Mouse (Mus musculus) brain, adult 2 months (tissue): ENCODE data around the gene Cldn7.

Experiments used
- DNase-seq: peaks from one replicate; pipeline ENCODE4 v3.0.0; 2011; ENCODE audit warnings: low read depth, low spot score

Cldn7 gene

DNA sequence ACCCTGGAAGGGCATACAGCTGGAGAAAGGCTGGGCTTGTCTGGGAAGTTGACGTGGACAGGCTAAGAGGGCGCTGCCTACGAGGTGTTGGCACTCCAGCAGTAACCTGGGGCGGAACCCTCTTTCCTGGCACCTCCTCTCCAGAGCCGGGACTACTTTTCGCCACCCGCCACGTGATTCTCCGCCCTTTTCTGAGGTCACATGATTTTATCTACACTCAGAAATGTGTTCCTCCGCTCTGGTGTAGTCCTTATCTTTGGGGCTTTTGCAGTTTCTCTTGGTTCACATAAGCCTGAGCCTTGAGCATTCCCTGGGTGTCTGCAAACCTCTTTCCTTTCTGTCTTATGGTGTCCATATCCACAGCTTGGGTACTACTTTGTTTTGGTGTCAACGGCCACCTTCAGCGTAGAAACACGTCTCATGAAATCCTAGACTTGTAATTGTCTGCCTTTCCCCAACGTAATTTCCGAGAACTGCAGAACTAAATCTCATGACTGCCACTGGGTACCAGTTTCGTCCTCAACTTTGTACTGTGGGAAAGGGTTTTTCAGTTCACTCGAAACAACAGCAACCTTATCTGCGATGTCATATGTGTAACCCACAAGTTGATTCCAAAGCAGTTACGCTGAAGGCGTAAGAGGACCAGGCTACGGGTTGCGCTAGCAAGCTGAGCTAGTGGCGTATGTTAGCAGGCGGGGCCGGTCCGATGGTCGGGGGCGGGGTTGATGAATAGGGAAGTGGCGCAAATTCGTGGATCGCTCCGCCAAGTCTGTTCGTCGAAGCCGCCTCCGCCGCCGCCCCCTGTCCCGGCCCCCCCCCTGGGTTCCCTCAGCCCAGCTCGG is 26.5 kb downstream of the Cldn7 start, which contains the start of gene Gabarap:
Gene Gabarap (plus strand): TSS at position 294 of the 842 bp plus-strand sequence.
- DNase-seq, result peak; percentile 99

GRCm38 (mm10) chr11:69991711-69992110 is 27.1 kb downstream of the Cldn7 start:
- no peak for DNase-seq

GRCm38 (mm10) chr11:69992396-69992795 is 27.8 kb downstream of the Cldn7 start:
- no peak for DNase-seq

DNA sequence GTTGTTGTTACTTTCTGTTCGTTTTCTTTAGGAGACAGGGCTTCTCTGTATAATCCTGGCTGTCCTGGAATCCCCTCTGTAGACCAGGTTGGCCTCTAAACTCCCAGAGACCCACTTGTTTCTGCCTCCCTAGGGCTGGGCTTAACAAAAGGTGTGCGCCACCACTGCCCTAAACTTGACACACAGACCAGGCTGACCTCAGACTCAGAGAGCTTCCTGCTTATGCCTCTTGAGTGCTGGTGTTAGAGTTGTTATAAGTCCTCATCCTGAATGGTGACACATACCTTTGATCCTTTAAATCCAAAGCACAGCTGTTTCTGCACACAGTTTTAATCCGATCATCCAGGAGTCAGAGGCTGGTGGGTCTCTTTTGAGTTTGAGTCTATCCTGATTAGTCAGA is 28.4 kb downstream of the Cldn7 start:
- no peak for DNase-seq

DNA sequence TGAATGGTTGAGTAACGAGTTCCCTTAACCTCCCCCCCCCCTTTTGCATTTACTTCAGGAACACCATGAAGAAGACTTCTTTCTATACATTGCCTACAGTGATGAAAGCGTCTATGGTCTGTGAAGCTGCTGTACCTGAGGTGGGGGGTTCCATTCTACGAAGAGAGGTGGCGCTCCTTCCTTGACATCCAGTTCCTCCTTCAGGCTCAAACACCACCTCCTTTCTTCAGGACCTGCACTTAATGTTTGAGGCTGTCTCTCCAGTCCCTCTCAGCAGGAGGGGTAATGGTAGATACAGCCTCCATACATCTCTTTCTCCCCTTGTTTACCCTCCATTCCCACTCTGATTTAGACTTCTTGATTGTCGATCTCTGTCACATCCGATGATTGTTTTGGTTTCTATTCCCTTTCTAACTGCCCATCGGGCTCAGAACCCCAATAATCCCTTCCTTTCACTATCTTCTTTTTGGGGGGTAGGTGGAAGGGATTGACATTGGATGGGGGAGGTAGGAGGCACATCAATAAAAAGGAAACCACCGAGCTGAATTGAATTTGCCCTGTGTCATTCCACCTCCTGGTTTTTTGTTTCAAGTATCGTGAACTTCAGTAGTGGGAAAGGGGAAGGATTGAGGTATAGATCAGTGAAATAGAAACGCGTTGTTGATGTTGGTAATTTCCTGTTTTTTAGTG is 30.0 kb downstream of the Cldn7 start:
- no peak for DNase-seq

- DNase-seq, result peak; percentile 100
These were observed 30.9 kb downstream of the Cldn7 start, which contains the start of gene Phf23 for GRCm38 (mm10) chr11:69995391-69995960. Phf23 (plus strand) TSS chr11:69995777.

DNA sequence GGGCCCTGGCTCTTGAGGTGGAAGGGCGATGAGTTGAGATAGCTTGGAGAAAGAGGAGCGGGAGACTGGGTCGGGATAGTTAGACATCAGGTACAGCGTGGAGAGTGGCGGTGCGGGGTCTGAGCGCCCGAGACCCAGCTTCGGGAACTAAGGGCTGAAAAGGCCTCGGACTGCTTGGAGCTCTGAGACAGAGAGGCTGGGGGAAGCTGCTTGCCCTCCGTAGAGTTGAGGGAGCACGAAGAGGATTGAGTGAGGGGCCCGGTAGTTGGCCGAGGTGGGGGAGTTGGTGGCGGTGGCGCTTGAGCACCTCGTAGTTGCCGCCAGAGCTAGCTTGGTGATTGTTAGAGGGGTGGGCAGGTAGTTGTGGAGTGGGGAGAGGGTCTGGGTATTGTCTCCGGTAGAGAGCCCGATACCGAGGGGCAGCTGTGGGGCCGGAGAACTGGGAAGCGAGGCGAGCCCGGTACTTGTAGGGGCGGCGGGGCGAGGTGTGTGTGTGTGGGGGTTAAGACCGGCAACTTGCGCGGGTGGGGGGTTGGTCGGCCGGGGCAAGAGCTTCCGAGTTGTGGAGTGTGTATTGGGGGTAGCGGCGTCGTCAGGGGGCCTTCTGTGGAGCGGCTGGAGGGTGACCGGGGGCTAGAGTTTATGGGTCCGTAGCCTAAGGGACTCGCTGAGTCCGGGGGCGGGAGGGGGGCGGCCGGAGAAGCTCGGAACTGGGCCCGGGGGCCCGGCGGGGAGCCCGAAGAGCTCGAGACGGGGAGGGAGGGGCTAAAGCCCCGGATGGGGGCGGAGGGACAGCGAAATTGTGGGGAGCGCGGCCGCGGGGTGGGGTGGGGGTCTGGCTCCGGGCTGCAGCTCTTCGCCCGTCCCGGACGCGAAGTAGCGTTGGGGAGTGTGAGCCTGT is 31.8 kb downstream of the Cldn7 start:
- no peak for DNase-seq

DNA sequence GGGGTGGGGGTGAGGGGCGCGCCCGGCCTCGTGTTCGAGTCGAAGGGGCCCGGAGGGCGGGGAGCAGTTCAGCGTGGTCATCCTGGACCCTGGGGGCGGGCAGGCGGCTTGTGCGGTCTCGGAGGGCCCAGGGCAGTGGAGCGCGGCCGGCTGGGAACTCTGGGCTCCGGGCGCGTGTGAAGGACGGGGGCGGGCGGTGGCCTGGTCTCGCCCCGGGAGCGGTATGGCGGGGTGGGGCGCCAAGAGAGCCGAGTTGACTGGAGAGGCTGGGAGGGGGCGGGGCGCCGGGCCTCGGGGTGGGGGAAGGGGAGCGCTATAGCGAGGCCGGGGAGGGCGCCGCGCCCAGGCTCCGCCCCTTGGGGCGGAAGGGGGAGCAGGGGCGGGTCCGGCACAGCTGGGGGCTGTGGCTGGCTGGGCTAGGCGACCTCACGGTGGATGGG is 32.5 kb downstream of the Cldn7 start:
- peak; percentile 79 for DNase-seq

GRCm38 (mm10) chr11:69998567-69999491 is 34.2 kb downstream of the Cldn7 start:
- DNase-seq, result no peak

GRCm38 (mm10) chr11:69999666-70000065 is 35.1 kb downstream of the Cldn7 start:
- DNase-seq, result no peak

GRCm38 (mm10) chr11:70000396-70000898 is 35.9 kb downstream of the Cldn7 start, which contains the start of gene Dvl2:
Dvl2 (plus strand) TSS chr11:70000595.
- peak; percentile 99 for DNase-seq

DNA sequence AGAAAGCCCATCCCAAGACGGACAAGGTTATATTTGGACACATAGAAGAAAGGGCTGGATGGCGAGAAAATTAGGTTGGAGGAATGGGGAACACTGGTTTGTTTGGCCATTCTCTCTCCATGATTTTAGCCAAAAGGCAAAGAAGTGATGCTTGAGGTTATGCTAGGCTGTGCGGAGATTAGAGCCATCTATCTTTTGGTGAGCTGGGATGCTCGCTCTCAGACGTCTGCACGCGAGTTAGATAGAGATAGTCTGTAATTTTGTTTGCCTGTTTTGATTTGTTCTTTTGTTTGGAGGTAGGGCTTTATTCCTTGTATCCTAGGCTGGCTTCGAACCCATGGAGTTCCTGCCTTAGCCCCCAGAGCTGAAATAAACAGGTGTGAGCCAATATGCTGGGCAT is 36.6 kb downstream of the Cldn7 start:
- no peak for DNase-seq

DNA sequence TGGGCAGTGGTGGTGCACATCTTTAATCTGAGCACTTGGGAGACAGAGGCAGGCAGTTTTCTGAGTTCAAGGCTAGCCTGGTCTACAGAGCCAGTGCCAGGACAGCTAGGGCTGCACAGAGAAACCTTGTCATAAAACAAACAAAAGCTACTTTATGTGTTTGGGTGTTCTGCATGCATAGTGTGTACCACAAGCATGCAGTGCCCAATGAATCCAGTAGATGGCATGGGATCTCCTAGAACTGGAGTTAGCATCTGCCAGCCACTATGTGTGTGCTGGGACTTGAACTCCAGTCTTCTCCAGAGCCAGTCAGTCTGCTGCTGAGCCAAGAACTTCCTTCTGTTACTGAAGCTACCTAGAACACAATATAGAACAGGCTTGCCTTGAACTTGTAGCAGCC is 37.3 kb downstream of the Cldn7 start:
- DNase-seq, result no peak

- DNase-seq, result no peak
These were observed 37.9 kb downstream of the Cldn7 start for GRCm38 (mm10) chr11:70002471-70002870.

DNA sequence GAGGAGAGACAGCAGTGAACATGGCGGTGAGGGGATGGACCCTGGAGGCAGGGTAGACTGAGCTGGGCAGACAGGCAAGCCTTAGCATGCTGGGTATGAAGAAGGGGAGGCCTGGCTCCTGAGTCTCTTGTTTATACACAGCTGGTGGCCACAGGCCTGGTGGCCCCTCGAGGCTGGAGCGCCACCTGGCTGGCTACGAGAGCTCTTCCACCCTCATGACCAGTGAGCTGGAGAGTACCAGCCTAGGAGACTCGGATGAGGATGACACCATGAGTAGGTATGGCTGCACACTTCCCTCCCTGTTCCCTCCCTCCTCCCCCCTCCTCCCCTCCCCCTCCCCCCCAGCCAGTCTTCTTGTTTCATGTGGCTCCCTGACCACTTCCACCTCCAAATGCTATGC is 40.9 kb downstream of the Cldn7 start:
- no peak for DNase-seq

GRCm38 (mm10) chr11:70010033-70010432 is 45.5 kb downstream of the Cldn7 start:
- DNase-seq, result no peak

GRCm38 (mm10) chr11:70010548-70010947 is 46.0 kb downstream of the Cldn7 start:
- DNase-seq, result no peak

DNA sequence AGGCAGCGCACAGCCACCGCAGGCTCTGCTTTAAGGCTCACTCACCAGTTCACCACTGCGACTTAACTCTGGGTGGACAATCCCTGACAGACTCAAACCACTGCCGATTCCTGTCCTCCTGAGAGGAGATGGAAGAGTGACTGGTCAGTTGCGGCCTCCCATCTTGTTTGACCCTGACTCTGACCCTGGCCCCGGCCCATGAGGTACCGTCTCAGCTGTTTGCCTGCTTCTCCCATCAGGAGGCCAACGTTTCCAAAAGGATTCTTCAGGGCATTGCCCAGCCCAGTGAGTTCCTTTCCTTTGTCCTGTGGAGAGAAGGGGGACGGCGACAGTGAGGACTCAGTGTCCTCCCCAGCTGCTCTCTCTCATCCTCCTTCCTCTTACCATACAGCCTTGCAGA is 46.4 kb downstream of the Cldn7 start:
- no peak for DNase-seq

GRCm38 (mm10) chr11:70012931-70013330 is 48.4 kb downstream of the Cldn7 start:
- DNase-seq, result no peak

DNA sequence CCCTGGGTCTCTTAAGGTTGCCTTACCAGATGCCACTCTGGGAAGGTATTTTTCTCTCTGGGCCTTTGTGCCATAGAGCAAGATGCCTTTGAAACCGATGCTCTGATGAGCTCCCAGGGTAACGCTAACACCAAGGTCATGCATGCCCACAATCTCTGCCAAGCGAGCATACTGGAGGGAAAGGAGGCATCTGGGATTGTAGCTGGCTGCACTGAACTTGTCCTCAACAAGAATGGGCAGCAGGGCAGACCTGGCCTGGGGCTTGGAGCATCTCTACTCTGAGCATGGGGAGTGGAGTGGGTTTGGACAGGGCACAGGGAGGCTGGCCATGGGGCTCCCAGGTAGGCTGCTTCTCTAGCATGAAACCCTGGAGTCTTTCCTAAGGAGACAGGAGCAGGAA is 48.8 kb downstream of the Cldn7 start:
- no peak for DNase-seq
